Mouse (Mus musculus): Measurements from ENCODE around the gene Aasdhppt. TPM values are rescaled to one million over a fixed set of nuclear protein-coding genes. Genes with fewer than 3 reads are reported as not detected.

The Aasdhppt gene
- 10 to 100 TPM; 27.6 to 29.0 TPM for polyA plus RNA-seq (2017; shearing (Covaris generic))

DNA sequence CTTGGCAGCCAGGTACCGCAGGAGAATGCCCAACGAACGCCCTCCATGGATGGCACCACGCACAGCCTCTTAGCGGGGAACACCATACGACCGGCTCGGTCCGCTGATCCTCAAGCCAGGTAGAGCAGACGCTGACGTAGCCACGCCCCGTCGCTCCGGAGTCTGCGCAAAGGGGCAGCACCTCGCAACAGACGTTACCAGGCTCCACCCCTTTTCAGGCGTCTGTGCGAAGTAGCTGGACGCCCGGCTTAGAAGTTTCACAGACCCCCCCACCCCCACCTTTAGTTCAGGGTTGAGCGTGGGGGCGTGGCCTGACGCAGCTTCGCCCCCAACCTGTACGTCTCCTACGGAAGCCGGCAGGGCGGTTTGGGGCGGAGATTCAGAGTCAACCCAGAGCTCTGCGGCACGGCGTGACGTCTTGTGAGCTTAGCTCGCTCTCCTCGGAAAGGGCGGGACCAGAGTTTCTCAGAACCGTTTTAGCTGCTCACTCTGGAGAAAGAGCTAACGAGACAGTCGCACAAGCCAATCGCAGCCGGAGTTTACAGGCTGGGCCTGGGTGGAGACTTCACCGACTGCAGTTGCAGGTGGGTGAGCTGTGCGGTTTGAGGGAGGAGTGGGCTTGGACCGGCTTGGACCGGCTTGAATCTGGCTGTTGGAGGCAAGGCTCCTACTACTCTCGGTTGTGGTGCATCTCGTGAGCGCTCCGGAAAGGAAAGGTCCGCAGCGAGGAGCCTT is at the start of gene Aasdhppt, which contains the start of gene Kbtbd3:
TSS of gene Aasdhppt (minus strand) at position 121 of the 735 bp plus-strand sequence.
TSS of gene Kbtbd3 (plus strand) at position 483 of the 735 bp plus-strand sequence.
- peak; percentile 90 for ATAC-seq

DNA sequence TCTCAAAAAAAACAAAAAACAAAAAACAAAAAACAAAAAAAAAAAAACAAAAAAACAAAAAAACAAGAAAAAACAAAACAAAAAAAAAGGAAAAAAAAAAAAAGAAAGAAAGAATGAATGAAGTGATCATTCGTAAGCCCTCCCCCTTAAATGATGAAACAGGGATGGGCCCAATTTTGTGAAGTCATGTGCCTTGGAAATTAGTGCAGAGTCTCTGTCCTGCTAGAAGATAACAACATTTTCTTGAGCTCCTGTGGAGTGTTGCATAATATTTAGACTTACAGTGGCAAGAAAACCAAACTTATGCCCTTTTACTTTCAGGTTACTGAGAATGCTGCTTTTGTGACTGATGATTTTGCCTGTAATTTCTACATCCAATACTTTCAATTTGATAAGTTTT is 43.9 kb upstream of the Aasdhppt start:
- ATAC-seq: no peak

DNA sequence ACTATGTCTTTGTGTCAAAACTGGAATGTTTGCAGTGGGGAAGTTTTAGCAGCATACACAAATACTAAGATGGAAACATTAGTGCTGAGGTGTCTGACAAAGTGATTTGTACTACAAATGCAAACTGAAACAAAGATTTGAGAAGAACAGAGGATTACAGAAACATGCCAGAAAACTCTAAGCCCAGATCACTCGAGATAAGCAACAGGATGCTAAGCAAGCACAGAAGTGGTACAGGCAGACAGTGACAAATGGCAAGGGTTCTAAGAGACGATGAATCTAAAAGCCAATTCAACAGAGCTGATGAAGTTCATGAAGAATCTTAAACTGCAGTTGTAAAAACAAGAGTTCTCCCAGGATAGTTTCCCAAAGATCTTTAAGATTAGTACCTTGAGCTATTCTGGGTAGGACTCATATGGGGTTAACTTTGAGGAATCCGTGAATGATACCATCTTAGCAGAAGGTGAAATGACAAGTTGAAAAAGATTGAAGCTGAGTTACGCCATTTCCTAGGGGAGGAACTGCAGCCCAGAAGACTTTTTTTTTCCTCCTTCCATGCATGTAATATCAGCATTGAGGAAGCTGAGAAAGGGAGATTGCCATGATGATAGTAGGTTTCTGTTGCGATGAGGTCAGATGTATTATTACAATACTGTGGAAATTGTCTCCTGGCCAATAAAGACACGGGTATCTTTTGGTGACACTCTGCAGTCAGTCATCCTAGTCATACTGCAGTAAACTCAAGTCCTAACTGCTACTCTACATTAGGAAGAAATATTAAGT is 9.9 kb upstream of the Aasdhppt start:
- peak; percentile 54 for ATAC-seq

DNA sequence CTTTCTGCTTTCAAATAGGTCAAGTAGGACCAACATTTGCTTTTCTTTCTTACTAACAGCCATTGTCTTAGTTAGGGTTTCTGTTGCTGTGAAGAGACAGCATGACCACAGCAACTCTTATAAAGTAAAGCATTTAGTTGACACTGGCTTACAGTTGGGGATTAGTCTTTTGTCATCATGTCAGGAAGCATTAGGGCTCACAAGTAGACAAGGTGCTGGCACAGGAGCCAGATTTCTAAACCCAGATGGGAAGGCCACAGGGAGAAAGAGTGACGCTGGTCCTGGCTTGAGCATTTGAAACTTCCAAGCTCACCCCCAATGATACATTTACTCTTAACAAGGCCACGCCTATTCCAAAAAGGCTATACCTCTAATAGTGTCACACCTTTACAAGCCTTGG is 6.5 kb upstream of the Aasdhppt start:
- ATAC-seq: no peak

DNA sequence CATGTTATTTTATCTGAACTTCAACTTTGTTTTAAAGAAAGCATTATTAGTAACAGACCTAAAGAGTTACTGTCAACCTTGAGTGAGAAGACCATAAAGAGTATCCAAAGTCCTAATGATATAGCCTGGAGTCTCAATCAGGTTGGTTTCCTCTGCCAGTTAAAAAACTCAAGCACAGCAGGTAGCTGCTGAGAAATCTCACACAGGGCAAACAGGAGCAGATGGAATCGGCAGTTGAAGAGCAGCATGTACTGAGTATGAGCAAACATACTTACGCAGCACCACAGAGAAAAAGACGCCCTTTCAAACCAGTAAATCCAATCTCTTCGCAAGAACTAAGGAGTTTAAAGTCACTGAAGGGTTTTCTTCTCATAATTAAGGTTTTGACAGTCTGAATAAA is 4.7 kb upstream of the Aasdhppt start:
- no peak for ATAC-seq

DNA sequence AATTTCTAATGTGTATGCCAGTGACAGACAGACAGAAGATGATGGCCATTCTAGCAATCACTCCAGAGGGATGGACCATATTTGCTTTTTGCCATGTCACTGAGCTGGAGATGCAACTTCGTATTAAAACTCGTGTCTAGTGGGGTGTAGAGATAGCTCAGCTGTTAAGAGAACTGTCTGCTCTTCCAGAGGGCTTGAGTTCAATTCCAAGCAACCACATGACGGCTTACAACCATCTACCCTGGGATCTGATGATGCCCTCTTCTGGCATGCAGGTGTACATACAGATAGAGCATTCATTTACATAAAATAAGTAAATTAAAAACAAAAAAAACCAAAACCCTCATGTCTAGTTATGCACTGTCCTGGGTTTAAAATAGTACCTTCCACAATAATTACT is 1.9 kb upstream of the Aasdhppt start:
- ATAC-seq: no peak

DNA sequence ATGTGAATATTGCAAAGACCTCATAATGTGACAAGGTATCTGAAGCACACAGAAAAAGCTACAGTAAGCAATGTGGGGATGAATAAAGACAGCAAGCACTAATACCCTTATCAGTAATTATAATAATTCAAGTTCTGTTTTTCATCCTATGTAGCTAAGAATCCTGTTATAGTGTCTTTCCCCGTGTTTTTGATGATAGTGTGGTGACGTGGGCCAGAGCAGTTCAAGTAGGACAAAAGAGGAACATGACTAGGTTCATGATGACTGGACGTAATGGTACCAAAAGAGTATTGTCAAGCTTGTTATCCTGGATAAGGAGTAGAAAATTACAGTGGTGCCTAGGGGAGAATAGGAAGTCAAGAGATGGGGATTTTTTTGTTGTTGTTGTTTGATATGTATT is 1.4 kb upstream of the Aasdhppt start:
- no peak for ATAC-seq

DNA sequence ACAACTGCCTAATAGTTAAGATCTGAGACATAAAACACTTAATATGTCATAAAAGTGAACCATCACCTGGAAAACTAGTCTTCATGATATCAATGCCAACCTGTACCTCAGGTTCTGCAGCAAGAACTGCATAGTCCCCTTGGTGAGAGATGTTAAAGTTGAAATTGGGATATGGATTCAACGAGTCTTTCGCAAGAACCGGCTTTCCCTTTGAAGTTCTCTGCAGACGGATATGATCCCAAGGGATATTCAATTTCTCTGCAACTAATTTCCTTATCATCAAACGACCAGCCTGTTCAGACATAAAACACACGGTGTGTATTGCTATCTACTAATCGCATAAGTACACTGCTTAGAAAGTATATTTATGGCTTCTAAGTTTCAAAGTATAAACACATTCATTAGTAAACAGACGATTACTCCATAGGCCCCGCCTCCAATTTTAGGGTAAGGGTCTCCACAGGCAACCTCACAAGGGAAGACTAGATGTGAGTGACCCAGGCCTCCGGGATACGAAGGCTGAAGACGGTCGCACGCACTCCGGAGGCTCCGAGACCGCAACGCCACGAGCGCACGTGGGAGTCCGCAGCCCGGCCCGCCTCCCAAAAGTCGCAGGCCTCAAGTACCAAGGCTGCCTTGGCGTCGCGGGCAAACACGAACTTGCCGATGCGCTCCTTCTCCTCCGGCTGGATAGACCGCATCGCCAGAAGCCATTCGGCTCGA is 482 bp downstream of the Aasdhppt start:
- peak; percentile 29 for ATAC-seq

DNA sequence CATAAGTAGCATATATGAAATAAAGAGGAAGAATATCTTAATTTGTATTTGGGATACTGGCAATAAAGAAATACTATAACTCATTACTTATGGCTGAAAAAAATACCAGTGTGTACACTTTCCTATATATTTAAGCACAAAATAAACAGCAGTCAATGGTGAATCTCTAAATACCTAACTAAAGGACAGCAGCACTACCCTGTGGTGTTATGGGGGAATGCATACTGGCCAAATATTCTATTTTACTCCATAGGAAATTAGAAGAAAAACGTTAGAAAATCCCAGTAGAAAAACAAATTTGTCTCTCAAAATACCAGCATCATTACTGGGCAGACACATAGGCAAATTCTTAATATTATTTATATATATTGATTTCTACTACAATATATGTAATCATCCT is 4.4 kb downstream of the Aasdhppt start:
- no peak for ATAC-seq

DNA sequence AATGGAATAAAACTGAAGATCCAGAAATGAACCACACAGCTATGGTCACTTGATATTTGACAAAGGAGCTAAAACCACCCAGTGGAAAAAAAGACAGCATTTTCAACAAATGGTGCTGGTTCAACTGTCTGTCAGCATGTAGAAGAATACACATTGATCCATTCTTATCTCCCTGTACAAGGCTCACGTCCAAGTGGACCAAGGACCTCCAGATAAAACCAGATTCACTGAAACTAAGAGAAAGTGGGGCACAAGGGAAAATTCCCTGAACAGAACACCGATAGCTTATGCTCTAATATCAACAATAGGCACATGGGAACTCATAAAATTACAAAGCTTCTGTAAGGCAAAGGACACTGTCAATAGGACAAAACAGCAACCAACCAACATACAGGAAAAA is 8.8 kb downstream of the Aasdhppt start:
- ATAC-seq: no peak

DNA sequence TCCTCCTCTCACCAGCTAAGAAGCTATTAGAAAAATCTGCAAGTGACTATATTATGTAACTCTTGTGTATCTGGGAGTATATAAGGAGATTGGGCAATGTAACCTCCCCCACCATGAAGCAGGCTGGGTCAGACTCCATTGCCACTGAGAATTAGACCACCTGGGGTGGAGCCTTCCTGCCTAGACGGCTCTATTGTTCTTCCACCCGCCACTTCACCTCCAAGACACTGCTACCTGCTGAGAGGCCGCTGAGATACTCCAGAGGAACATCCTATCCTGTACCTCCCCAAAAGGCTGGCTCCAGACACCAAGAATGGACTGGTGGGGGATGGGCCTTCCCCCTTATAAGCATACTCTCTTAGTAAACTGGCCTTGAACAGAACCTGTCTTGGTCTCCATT is 25.4 kb downstream of the Aasdhppt start:
- ATAC-seq: no peak

DNA sequence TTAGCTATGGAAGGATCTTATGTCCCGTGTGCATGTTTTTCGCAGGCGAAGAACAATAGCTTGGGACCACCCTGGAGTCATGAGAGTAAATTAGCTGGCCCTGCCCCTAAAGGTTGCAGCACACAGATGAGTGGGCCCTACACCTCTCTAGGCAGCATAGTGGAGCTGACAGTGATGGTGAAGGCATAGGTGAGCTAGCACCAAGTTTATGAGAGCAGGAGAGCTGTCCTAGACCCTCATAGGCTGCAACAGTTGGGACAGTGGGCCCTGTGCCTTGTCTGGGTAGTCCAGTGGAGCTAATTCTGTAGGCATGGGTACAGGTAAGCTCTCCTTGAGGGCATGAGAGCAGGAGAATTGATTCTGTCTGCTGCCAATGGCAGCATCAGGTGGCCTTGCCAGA is 42.4 kb downstream of the Aasdhppt start:
- ATAC-seq: no peak

DNA sequence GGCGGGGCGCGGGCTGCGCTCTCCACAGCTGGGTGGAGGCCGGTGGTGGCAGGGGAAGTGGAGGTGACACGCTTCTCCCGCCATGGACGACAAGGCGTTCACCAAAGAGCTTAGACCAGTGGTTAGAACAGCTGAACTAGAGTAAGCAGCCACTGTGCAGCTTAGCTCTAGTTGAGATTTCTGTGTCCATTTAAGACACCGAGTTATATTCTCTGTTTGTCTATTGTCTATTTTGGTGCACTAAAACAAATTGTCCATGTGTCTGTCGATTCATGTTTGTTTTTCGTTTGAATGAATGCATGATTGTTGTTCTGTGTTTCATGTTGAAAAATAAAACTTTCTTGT is 48.6 kb downstream of the Aasdhppt start:
- ATAC-seq: no peak

DNA sequence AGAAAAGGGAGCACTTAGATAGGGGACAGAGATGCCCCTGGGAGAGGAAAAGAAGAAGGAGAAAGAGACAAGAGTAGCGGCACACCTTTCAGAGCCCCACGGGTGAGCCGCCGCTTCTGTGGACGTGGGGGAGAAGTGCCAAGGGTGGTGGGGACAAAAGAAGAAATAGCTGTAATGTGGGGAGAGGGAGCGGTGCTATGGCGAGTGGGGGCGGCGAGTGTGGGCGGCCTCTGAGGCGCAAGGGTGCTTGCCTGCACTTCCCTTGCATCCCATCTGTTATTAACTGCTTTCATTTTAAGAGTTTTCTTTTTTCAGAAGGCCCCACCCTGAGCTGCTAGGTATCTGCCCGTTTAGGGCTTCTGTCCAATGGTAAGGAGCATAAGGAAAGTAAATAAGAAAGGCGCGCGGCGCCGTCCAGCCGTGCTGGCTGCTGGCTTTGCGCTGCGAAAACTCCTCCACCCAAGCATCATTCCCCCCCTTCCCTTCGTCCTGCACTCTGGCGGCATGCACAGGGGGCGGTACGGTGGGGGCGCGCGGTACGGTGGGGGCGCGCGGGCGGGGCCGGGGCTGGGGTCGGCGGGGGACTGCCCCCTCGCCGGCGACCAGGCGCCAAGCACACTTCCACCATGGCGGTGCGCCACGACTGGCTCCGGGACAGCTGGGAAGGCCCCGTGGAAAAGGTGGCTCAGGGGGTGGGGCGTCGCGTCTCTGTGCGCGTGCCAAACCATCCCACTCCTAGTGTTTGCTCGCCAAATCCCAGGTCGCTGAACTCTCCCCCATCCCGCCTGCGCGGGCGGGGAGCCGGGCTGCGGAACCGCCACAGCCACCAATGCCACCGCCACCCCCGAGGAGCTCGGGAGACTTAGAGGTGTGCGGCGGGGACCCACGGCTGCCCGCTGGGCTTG is 49.2 kb downstream of the Aasdhppt start:
- ATAC-seq: no peak

DNA sequence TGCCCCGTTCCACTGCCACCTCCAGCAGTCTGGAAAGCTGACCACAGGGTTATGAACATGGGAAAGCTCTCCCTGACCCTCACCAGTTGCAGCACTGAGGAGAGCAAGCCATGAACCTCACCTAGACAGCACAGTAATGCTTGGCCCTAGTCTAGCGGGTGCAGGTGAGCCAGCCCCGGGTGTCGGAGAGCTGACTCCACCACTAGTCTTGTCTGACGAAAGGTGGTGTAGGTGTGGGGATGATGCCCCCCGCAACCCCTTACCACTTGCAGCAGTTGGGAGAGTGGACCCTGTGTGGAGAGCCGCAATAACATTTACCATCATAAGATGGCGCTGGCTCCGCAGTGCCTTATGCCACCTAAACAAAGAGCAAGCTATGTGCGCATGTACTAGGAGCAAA is 50.2 kb downstream of the Aasdhppt start:
- ATAC-seq: no peak

Other genes with a start within 250 kb of the Aasdhppt start
- gene Kbtbd3, start 362 bp upstream of the Aasdhppt start, polyA plus RNA-seq (2017; shearing (Covaris generic)): 10 to 100 TPM; 11.0 to 14.5 TPM
- 10 to 100 TPM; 19.4 to 26.0 TPM for gene Msantd4, start 67.1 kb upstream of the Aasdhppt start, polyA plus RNA-seq (2017; shearing (Covaris generic))

Measured in activated CD4-positive, CD25-positive, alpha-beta regulatory T cell, adult 4 months (primary cell).